Mouse (Mus musculus): ENCODE measurements around the gene Alkbh2.

DNA sequence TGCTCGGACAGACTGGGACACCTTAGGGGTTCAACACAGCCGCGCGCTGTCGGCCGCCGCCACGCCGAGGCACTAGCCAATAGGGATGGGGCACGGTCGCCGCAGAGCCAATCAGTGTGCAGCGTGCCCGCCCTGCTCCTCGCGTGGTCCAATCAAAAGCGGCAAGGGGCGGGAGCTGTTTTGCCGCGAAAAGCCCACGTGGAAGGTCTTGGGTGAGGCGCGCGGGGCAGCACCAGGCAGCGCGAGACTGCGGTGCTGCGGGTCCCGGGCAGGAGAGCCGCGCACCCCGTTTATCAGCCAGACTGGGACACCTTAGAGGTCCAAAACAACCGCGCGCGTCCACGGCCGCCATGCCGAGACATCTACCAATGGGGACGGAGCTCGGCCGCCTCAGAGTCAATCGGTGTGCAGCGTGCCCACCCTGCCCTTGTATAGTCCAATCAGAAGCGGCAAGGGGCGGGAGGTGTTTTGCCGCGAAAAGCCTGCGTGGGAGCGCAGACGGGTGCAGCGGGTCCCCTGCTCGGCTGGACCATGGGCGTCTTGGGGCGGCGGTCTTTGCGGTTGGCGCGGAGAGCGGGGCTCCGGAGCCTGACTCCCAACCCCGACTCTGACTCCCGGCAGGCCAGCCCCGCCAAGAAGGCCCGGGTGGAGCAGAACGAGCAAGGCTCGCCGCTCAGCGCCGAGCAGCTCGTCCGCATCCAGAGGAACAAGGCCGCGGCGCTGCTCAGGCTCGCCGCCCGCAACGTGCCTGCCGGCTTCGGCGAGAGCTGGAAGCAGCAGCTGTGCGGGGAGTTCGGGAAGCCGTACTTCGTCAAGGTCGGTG is 2.9 kb upstream of the Alkbh2 start:
- TF ChIP-seq KAT2A (conservative IDR thresholded peaks at IDR 0.05; ENCODE audit: low read depth, low read length) (no peak), CTCF (IDR thresholded peaks at IDR 0.05 in 2 of 3, conservative IDR thresholded peaks at IDR 0.05 in 1 of 3; ENCODE audit: control insufficient read depth in 1 of 3, insufficient read depth in 1 of 3, low read depth in 2 of 3, low read length in 3 of 3, poor library complexity in 1 of 3, severe bottlenecking in 1 of 3) (no peak), POLR2A (IDR thresholded peaks at IDR 0.05; ENCODE audit: control insufficient read depth in 1 of 2, insufficient read depth in 1 of 2, low read depth in 1 of 2, low read length in 2 of 2, poor library complexity in 1 of 2) (peak in 1 of 2 experiments; percentile 36; a peak in 2 of 4 replicates)

Measured in MEL (cell line).